Mouse (Mus musculus) G1E (cell line): ENCODE data around the gene Ipmk. TPM values are rescaled to one million over a fixed set of nuclear protein-coding genes. Genes with fewer than 3 reads are reported as not detected.

Experiments
- ATAC-seq: 2 replicates; pipeline ENCODE4 v1.8.0; 2016; ENCODE audit warnings: mild to moderate bottlenecking; ENCODE audit not compliant: insufficient number of reproducible peaks, poor library complexity, low FRiP score, severe bottlenecking; ENCODE audit errors: extremely low read depth
- DNase-seq: peaks from one replicate; pipeline ENCODE4 v3.0.0; 2012; ENCODE audit warnings: low spot score
- H3K27me3 ChIP-seq: 2 replicates; pipeline ENCODE4 v1.6.1; 2012; ENCODE audit warnings: mild to moderate bottlenecking, low read length, inconsistent platforms; ENCODE audit not compliant: insufficient read depth
- H3K36me3 ChIP-seq: replicated peaks from 2 replicates; pipeline ENCODE3; 2012; ENCODE audit warnings: mild to moderate bottlenecking, inconsistent platforms
- H3K4me1 ChIP-seq: 2 replicates; pipeline ENCODE4 v1.6.1; 2012; ENCODE audit warnings: low read depth, low read length, inconsistent platforms, mixed read lengths; ENCODE audit not compliant: insufficient read depth
- H3K4me3 ChIP-seq: 2 replicates; pipeline ENCODE4 v1.5.1; 2012; ENCODE audit warnings: low read depth, mild to moderate bottlenecking, inconsistent platforms, low read length, moderate library complexity, mixed read lengths
- H3K9me3 ChIP-seq: replicated peaks from 2 replicates; pipeline ENCODE4 v1.6.1; 2012; ENCODE audit warnings: inconsistent platforms
- CTCF ChIP-seq: IDR thresholded peaks from 2 replicates; pipeline ENCODE4 v1.5.1; 2012; ENCODE audit warnings: low read depth, low read length, inconsistent platforms, mixed read lengths
- GATA1 ChIP-seq: IDR thresholded peaks from 2 replicates; pipeline ENCODE4 v1.6.1; 2012; ENCODE audit warnings: borderline replicate concordance, low read length, inconsistent platforms, mixed read lengths
- GATA2 ChIP-seq: IDR thresholded peaks from 2 replicates; pipeline ENCODE4 v1.6.1; 2012; ENCODE audit warnings: low read depth, low read length, inconsistent platforms, borderline replicate concordance
- POLR2AphosphoS5 ChIP-seq: IDR thresholded peaks from 2 replicates; pipeline ENCODE4 v1.6.1; 2012; ENCODE audit warnings: low read depth, low read length, inconsistent platforms; ENCODE audit not compliant: insufficient replicate concordance
- TAL1 ChIP-seq: conservative IDR thresholded peaks from 2 replicates; pipeline ENCODE4 v1.6.1; 2012; ENCODE audit warnings: low read depth, low read length, inconsistent platforms, mixed read lengths
- polyA plus RNA-seq: library from polyadenylated mRNA; stranded (reverse); fragments of >175 nt; gene quantifications from 2 replicates; pipeline ENCODE4 v1.2.3, GENCODE M21; 2012
- total RNA-seq, 2 experiments: library from RNA; stranded (forward) in 1 of 2; stranded (reverse) in 1 of 2; fragments of 200-1000 nt in 1 of 2; fragments of >200 nt in 1 of 2; fragmentation: Nextera tagmentation in 1 of 2; gene quantifications; 2 replicates each; pipeline ENCODE4 v1.2.3; 2014 to 2017

Ipmk gene
- total and polyA plus RNA-seq, 3 experiments = 12.8 to 31.6 (median 26.2) TPM

- TF ChIP-seq CTCF = peak; percentile 52
- TF ChIP-seq TAL1 = no peak
- DNase-seq (peak; percentile 25), ATAC-seq (no peak)
- Histone ChIP-seq H3K36me3 (no peaks in the 10 kb centered on the region), H3K4me1 (peaks cover 20% of the 10 kb centered on the region), H3K4me3 (no peak overlapping the region), H3K9me3 (peaks cover 5% of the 10 kb centered on the region), H3K27me3 (peaks cover 5% of the 10 kb centered on the region; the same call in 1 of the 2 replicates)
These were observed 53.5 kb downstream of the Ipmk start for GRCm38 (mm10) chr10:71400818-71401646.

- no peaks in the 10 kb centered on the region for H3K36me3 ChIP-seq
- DNase-seq = no peak
- H3K4me3 ChIP-seq = no peak overlapping the region
- H3K9me3 ChIP-seq = peaks cover 2% of the 10 kb centered on the region; the same call in 1 of the 2 replicates
- TF ChIP-seq GATA1 (no peak), CTCF (no peak), GATA2 (no peak), TAL1 (no peak), POLR2AphosphoS5 (no peak)
- no peaks in the 10 kb centered on the region for H3K27me3 ChIP-seq
- H3K4me1 ChIP-seq = peaks cover 14% of the 10 kb centered on the region
- no peak for ATAC-seq
These were observed 56.1 kb downstream of the Ipmk start for GRCm38 (mm10) chr10:71403638-71404037.

- peaks cover 2% of the 10 kb centered on the region; the same call in 1 of the 2 replicates for H3K9me3 ChIP-seq
- H3K4me1 ChIP-seq = no peaks in the 10 kb centered on the region
- ATAC-seq (no peak), DNase-seq (no peak)
- TF ChIP-seq GATA2 = no peak
- TF ChIP-seq CTCF = no peak
- TF ChIP-seq GATA1 = no peak
- TF ChIP-seq TAL1 = no peak
- no peak for TF ChIP-seq POLR2AphosphoS5
- no peaks in the 10 kb centered on the region for H3K36me3 ChIP-seq
- H3K27me3 ChIP-seq = no peaks in the 10 kb centered on the region
- H3K4me3 ChIP-seq = no peak overlapping the region
These were observed 58.1 kb downstream of the Ipmk start for GRCm38 (mm10) chr10:71405523-71406217.

GRCm38 (mm10) chr10:71409948-71410347, 62.4 kb downstream of the Ipmk start:
- H3K36me3 ChIP-seq = no peaks in the 10 kb centered on the region
- H3K4me3 ChIP-seq = no peak overlapping the region
- H3K27me3 ChIP-seq = no peaks in the 10 kb centered on the region
- TF ChIP-seq GATA1 = no peak
- ATAC-seq (no peak), DNase-seq (no peak)
- no peaks in the 10 kb centered on the region for H3K4me1 ChIP-seq
- peaks cover 2% of the 10 kb centered on the region; the same call in 1 of the 2 replicates for H3K9me3 ChIP-seq

- Histone ChIP-seq H3K36me3 (no peaks in the 10 kb centered on the region), H3K4me1 (no peaks in the 10 kb centered on the region), H3K9me3 (peaks cover under 1% of the 10 kb centered on the region; the same call in 1 of the 2 replicates), H3K4me3 (no peak overlapping the region), H3K27me3 (no peaks in the 10 kb centered on the region)
- TF ChIP-seq POLR2AphosphoS5 = no peak
- TF ChIP-seq TAL1 = no peak
- no peak for TF ChIP-seq GATA2
- TF ChIP-seq CTCF = no peak
- no peak for TF ChIP-seq GATA1
- ATAC-seq (no peak), DNase-seq (no peak)
These were observed 65.8 kb downstream of the Ipmk start for GRCm38 (mm10) chr10:71413401-71413800.

- ATAC-seq (no peak), DNase-seq (no peak)
- no peaks in the 10 kb centered on the region for H3K36me3 ChIP-seq
- no peak overlapping the region for H3K4me3 ChIP-seq
- H3K27me3 ChIP-seq = no peaks in the 10 kb centered on the region
- H3K9me3 ChIP-seq = peaks cover 10% of the 10 kb centered on the region
- TF ChIP-seq TAL1 = no peak
- TF ChIP-seq POLR2AphosphoS5 = no peak
- TF ChIP-seq CTCF = no peak
- TF ChIP-seq GATA1 = no peak
- no peak for TF ChIP-seq GATA2
- H3K4me1 ChIP-seq = no peaks in the 10 kb centered on the region
These were observed 74.0 kb downstream of the Ipmk start for GRCm38 (mm10) chr10:71421531-71421930.
